Mouse (Mus musculus) limb, embryonic 14.5 days (tissue): ENCODE data around the gene Cks1brt. TPM values are rescaled to one million over a fixed set of nuclear protein-coding genes. Genes with fewer than 3 reads are reported as not detected.
"Not testable (repeated sequence)": the region's sequence is repeated elsewhere in the genome, so short reads cannot be mapped to it uniquely, and the experiment has no call there.

Source experiments
- ATAC-seq: fragments of 200-750 bp; cut with Nextera tagmentation; 2 replicates; pipeline ENCODE4 v1.8.0; 2017; ENCODE audit warnings: low read depth, moderate number of reproducible peaks, moderate TSS enrichment; ENCODE audit not compliant: low FRiP score
- DNase-seq: peaks from one replicate; pipeline ENCODE4 v3.0.0-alpha.2; 2015; ENCODE audit warnings: low spot score
- H3K27ac ChIP-seq: fragments of 300-500 bp; sonication (generic); replicated peaks from 2 replicates; pipeline ENCODE4 v1.5.1; 2014; ENCODE audit warnings: low read depth, mild to moderate bottlenecking, low read length, moderate library complexity, mixed read lengths
- H3K27me3 ChIP-seq: fragments of 300-500 bp; sonication (generic); 2 replicates; pipeline ENCODE4 v1.6.1; 2014; ENCODE audit warnings: low read length, mixed read lengths; ENCODE audit not compliant: control insufficient read depth, insufficient read depth
- H3K36me3 ChIP-seq: fragments of 300-500 bp; sonication (generic); 2 replicates; pipeline ENCODE4 v1.6.1; 2014; ENCODE audit warnings: mild to moderate bottlenecking, low read length, moderate library complexity, mixed read lengths; ENCODE audit not compliant: control insufficient read depth, insufficient read depth
- H3K4me1 ChIP-seq: fragments of 300-500 bp; sonication (generic); 2 replicates; pipeline ENCODE4 v1.6.1; 2014; ENCODE audit warnings: antibody characterized with exemption, low read length, mixed read lengths; ENCODE audit not compliant: control insufficient read depth, insufficient read depth
- H3K4me2 ChIP-seq: fragments of 300-500 bp; sonication (generic); replicated peaks from 2 replicates; pipeline ENCODE4 v1.6.1; 2014; ENCODE audit warnings: low read depth, mild to moderate bottlenecking, low read length, moderate library complexity; ENCODE audit not compliant: severe bottlenecking
- H3K4me3 ChIP-seq: fragments of 300-500 bp; sonication (generic); replicated peaks from 2 replicates; pipeline ENCODE4 v1.5.1; 2014; ENCODE audit warnings: low read length
- H3K9ac ChIP-seq: fragments of 300-500 bp; sonication (generic); 2 replicates; pipeline ENCODE4 v1.6.1; 2014; ENCODE audit warnings: mild to moderate bottlenecking, low read depth, low read length, moderate library complexity; ENCODE audit not compliant: severe bottlenecking
- H3K9me3 ChIP-seq: fragments of 300-500 bp; sonication (generic); 2 replicates; pipeline ENCODE4 v1.6.1; 2016; ENCODE audit warnings: low read length; ENCODE audit not compliant: control insufficient read depth
- POLR2A ChIP-seq: fragments of 200-500 bp; IDR thresholded peaks from 2 replicates; pipeline ENCODE4 v1.8.0; 2012; ENCODE audit warnings: inconsistent platforms, mild to moderate bottlenecking, moderate library complexity, borderline replicate concordance; ENCODE audit not compliant: insufficient read depth, insufficient read length; ENCODE audit errors: extremely low read depth
- WGBS: fragments of 180-500 bp; shearing (Covaris S2); extraction: QIAGEN DNeasy Blood & Tissue Kit; methylation state at CpG from one replicate; pipeline ENCODE4 v1.1.7; 2014; 5-methylcytosine and 5-hydroxymethylcytosine counted together
- polyA plus RNA-seq, 2 experiments: library from polyadenylated mRNA; depleted of rRNA in 1 of 2; stranded (reverse) in 1 of 2; unstranded in 1 of 2; fragments of >200 nt; fragmentation: Nextera tagmentation in 1 of 2; extraction: Ambion mirVana in 1 of 2; gene quantifications; 2 replicates each; pipeline versions ENCODE4 v1.2.1 to v1.2.3; 2012 to 2014

Gene Cks1brt
- polyA plus RNA-seq, 2 experiments = not detected

DNA sequence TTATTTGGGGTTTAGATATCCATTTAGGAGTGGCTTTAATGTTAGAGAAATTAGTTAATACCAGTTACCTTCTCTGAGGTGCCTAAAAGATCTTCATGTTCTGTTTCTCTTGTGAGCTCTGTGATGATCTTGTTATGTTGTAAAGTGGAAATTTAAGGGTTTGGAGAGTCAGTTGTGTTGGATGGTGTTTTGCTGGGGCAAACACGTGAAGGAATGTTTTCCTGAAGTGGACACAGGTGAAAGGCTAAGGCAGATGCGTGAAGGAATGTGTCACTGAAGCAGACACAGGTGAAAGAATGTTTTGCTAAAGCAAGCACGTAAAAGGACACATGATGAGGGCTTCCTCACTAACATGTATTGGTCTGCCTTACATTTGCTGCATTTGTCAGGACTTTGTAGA lies 28.7 kb upstream of the Cks1brt start, which contains the start of gene Zfp791:
TSS of gene Zfp791 (minus strand) at position 101 of the 400 bp plus-strand sequence.
- no peaks in the 10 kb centered on the region for H3K9me3 ChIP-seq
- H3K36me3 ChIP-seq = no peaks in the 10 kb centered on the region
- H3K4me1 ChIP-seq = no peaks in the 10 kb centered on the region
- no peak within 1 kb of the TSS for H3K4me2 ChIP-seq
- no peak for DNase-seq
- 79% methylated on average over 3 of the region's 3 CpGs for WGBS
- TF ChIP-seq POLR2A = no peak
- no peak for ATAC-seq
- no peaks in the 10 kb centered on the region for H3K27me3 ChIP-seq
- no peak within 1 kb of the TSS for H3K27ac ChIP-seq
- no peak within 1 kb of the TSS for H3K4me3 ChIP-seq
- H3K9ac ChIP-seq = no peak within 1 kb of the TSS

DNA sequence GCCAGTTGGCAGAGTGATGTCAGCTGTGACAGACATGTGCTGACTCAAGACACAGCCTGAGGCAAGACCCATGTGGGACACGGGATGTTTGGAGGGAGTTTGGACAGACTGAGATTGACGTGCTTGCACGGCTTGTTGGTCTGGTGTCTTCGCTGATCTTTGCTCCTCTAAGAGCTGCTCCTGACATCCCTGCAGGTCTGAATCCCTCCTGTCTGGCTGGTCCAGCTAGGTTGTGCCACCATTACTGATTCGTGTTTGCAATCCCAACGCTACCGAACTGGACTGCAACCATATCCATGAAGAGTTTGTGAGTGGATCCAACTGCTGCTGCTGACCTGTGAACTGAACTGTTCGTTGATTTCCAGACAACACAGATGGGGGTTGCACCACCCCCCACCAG lies 28.0 kb upstream of the Cks1brt start:
- H3K9me3 ChIP-seq = no peaks in the 10 kb centered on the region
- no peak for TF ChIP-seq POLR2A

DNA sequence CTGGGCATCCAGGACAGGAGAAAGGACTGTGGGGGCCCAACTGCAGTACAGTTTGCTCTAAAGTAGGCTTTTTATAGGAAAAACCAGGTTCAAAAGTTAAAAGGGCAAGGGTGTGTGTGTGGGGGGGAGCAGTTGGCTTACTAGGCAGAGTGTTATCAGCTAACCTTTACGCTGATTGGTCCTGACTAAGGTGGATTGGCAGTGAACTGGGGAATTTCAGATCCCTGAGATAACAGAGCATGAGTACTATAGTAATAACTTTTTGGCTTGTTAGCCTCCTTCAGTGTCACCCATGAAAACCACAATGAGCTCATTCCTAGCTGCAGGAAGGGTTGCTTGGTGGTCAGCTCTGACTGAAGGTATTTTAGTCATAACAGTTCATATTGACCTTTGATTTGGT lies 19.4 kb upstream of the Cks1brt start:
- Histone ChIP-seq H3K4me3 (no peak overlapping the region), H3K27me3 (no peaks in the 10 kb centered on the region), H3K27ac (no peak overlapping the region), H3K36me3 (no peaks in the 10 kb centered on the region), H3K4me1 (no peaks in the 10 kb centered on the region), H3K9me3 (no peaks in the 10 kb centered on the region), H3K9ac (no peak overlapping the region), H3K4me2 (no peak overlapping the region)
- ATAC-seq (no peak), DNase-seq (no peak)
- TF ChIP-seq POLR2A = no peak
- WGBS = 100% methylated on average over 1 of the region's 1 CpGs

More for the DNA sequence above, 28.0 kb upstream of the Cks1brt start:
- Histone ChIP-seq H3K36me3 (no peaks in the 10 kb centered on the region), H3K27me3 (no peaks in the 10 kb centered on the region), H3K9ac (no peak overlapping the region), H3K27ac (no peak overlapping the region), H3K4me3 (no peak overlapping the region), H3K4me2 (no peak overlapping the region), H3K4me1 (no peaks in the 10 kb centered on the region)
- no peak for ATAC-seq
- whole genome bisulfite sequencing = 89% methylated on average over 8 of the region's 8 CpGs
- DNase-seq = no peak

DNA sequence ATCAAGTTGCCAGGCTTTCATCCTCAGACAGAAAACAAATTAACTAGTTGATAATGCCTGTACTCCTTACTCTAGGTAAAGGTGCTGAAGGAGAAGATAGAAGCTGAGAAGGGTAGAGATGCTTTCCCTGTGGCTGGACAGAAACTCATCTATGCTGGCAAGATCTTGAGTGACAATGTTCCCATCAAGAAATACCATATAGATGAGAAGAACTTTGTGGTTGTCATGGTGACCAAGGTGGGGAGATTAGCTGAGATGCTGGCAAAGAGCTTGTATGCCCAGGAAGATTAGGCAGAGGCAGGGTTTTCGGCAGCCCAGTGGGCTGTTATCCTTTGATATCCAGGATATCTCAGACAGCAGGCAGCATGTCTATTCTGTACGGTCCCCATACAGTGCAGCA lies 16.0 kb upstream of the Cks1brt start:
- 97% methylated on average over 2 of the region's 2 CpGs for WGBS

DNA sequence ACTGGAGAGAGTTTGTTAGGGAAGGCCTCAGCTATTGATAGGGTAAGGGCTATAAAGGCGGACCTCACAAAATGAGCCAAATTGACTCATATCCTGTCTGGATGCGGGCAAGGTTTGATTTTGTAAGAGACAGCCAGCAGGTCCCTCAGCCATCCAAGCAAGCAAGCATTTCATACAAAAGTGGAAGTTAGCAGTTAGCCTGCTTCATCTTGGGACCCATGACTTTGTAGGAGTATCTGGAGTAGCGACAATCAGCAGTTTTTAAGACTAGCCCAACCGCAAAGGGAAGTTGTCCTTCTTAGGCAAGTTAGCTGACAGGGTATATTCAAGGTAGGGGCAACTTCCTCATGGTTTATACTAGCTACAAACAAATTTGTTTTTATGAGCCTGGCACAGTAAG lies 9.2 kb upstream of the Cks1brt start:
- WGBS = 90% methylated on average over 4 of the region's 4 CpGs
- Histone ChIP-seq H3K4me3 (no peak overlapping the region), H3K27me3 (no peaks in the 10 kb centered on the region), H3K36me3 (no peaks in the 10 kb centered on the region), H3K4me1 (no peaks in the 10 kb centered on the region), H3K9ac (no peak overlapping the region), H3K27ac (no peak overlapping the region), H3K9me3 (no peaks in the 10 kb centered on the region), H3K4me2 (no peak overlapping the region)
- DNase-seq (no peak), ATAC-seq (no peak)
- TF ChIP-seq POLR2A = no peak

More for the DNA sequence above, 16.0 kb upstream of the Cks1brt start:
- DNase-seq, H3K36me3 ChIP-seq, H3K4me1 ChIP-seq, H3K9ac ChIP-seq, H3K27me3 ChIP-seq, H3K4me3 ChIP-seq, H3K9me3 ChIP-seq, H3K4me2 ChIP-seq, ATAC-seq, H3K27ac ChIP-seq: not testable (repeated sequence)

DNA sequence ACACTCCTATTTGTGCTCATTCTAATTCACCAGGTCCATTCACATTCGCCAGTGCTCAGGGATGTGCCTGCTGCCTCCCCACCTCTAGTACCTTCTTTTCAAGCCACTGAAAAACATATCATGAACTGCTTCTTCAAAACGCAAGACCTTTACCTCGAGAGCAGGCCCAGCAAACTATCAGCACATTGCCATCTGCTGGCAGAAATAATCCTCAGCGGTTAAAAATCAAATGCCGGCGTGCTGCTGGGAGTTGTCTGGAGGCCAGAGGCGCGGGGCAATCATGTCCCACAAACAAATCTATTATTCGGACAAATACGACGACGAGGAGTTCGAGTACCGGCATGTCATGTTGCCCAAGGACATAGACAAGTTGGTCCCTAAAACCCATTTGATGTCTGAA lies 19.6 kb downstream of the Cks1brt start:
- WGBS = 28% methylated on average over 14 of the region's 14 CpGs
- no peak overlapping the region for H3K27ac ChIP-seq
- H3K4me3 ChIP-seq = no peak overlapping the region
- no peaks in the 10 kb centered on the region for H3K36me3 ChIP-seq
- TF ChIP-seq POLR2A = no peak
- H3K4me1 ChIP-seq = no peaks in the 10 kb centered on the region
- H3K4me2 ChIP-seq = no peak overlapping the region
- no peaks in the 10 kb centered on the region for H3K27me3 ChIP-seq
- no peak overlapping the region for H3K9ac ChIP-seq
- DNase-seq (peak; percentile 51), ATAC-seq (no peak)
- no peaks in the 10 kb centered on the region for H3K9me3 ChIP-seq
